Mouse (Mus musculus) stomach, embryonic 14.5 days (tissue): Measurements from ENCODE around the gene Aqp3. TPM values are rescaled to one million over a fixed set of nuclear protein-coding genes. Genes with fewer than 3 reads are reported as not detected.

Experiments used
- polyA plus RNA-seq: library from polyadenylated mRNA; unstranded; fragments of >200 nt; fragmentation: Nextera tagmentation; extraction: Ambion mirVana; gene quantifications from 2 replicates; pipeline ENCODE4 v1.2.1, GENCODE M21; 2014

Gene Aqp3
- polyA plus RNA-seq, 1 experiment from 2014 or later: 27.3 TPM

Other genes starting within 250 kb of the Aqp3 start
- 53.4 and 55.6 TPM in 2 replicates for gene B4galt1, start 244.2 kb downstream of the Aqp3 start, polyA plus RNA-seq
- gene Spink4, start 178.1 kb downstream of the Aqp3 start, polyA plus RNA-seq: 1.6 TPM in 1 of 2 replicates, not detected in the other
- gene Bag1, start 149.9 kb downstream of the Aqp3 start, polyA plus RNA-seq: 209 and 231 TPM in 2 replicates
- 99.3 and 103 TPM in 2 replicates for gene Chmp5, start 149.8 kb downstream of the Aqp3 start, polyA plus RNA-seq
- 109 and 112 TPM in 2 replicates for gene Nfx1, start 127.3 kb downstream of the Aqp3 start, polyA plus RNA-seq
- 0.22 and 0.43 TPM in 2 replicates for gene Aqp7, start 50.0 kb downstream of the Aqp3 start, polyA plus RNA-seq
- 22.5 and 26.1 TPM in 2 replicates for gene Nol6, start 26.3 kb upstream of the Aqp3 start, polyA plus RNA-seq
- gene Ube2r2, start 37.6 kb upstream of the Aqp3 start, polyA plus RNA-seq: 85.7 and 87.5 TPM in 2 replicates
- 59.9 and 61.3 TPM in 2 replicates for gene Ubap2, start 177.0 kb upstream of the Aqp3 start, polyA plus RNA-seq
- 40.0 and 41.6 TPM in 2 replicates for gene Dcaf12, start 216.7 kb upstream of the Aqp3 start, polyA plus RNA-seq